Mouse (Mus musculus) heart, postnatal 36 days (tissue): ENCODE measurements around the gene Gm21987. TPM values are rescaled to one million over a fixed set of nuclear protein-coding genes. Genes with fewer than 3 reads are reported as not detected.

Experiments
- DNase-seq, 2 experiments: peaks; one replicate each; pipeline ENCODE4 v3.0.0; 2021 to 2022
- intact Hi-C: fragments of 180-260 bp; cut with DNase I; formaldehyde crosslinking; loops from one replicate; pipeline ENCODE4 v1.15.1; 2025
- total RNA-seq, 2 experiments: library from RNA; stranded (reverse); gene quantifications; 2 replicates each; pipeline ENCODE4 v1.2.3; 2021

The Gm21987 gene
- total RNA-seq, 2 experiments from 2014 or later: not detected

- intact Hi-C loops: loop anchor here (1.0 to 10.0 kb wide), 2 partner anchors 105 to 377 kb away; partner anchors contain the start of gene Adprh
- DNase-seq: no peak
These were observed 748 bp downstream of the Gm21987 start for GRCm38 (mm10) chr16:38347588-38347987.

GRCm38 (mm10) chr16:38348217-38348761 lies 1.4 kb downstream of the Gm21987 start:
- no peak for DNase-seq
- intact Hi-C loops: loop anchor here (10.0 kb wide), 1 partner anchor 377 kb away; no protein-coding TSS in a partner anchor

GRCm38 (mm10) chr16:38349881-38350280 lies 3.0 kb downstream of the Gm21987 start:
- no peak for DNase-seq
- intact Hi-C loops: loop anchor here (2.0 to 10.0 kb wide), 2 partner anchors 15 to 375 kb away; no protein-coding TSS in a partner anchor

- DNase-seq: peak in 1 of 2 experiments; percentile 48
- intact Hi-C loops: loop anchor here (2.0 kb wide), 1 partner anchor 14 kb away; no protein-coding TSS in a partner anchor
These were observed 3.6 kb downstream of the Gm21987 start for GRCm38 (mm10) chr16:38350361-38350855.

GRCm38 (mm10) chr16:38350939-38351338 lies 4.1 kb downstream of the Gm21987 start:
- DNase-seq: no peak
- intact Hi-C loops: loop anchor here (2.0 kb wide), 1 partner anchor 14 kb away; no protein-coding TSS in a partner anchor

- intact Hi-C loops: no loop called here
- DNase-seq: peak; percentile 55 to 61
These were observed 5.2 kb downstream of the Gm21987 start for GRCm38 (mm10) chr16:38352031-38352430.

- no peak for DNase-seq
- intact Hi-C loops: no loop called here
These were observed 6.0 kb downstream of the Gm21987 start for GRCm38 (mm10) chr16:38352851-38353250.

- intact Hi-C loops: no loop called here
- DNase-seq: no peak
These were observed 6.8 kb downstream of the Gm21987 start for GRCm38 (mm10) chr16:38353642-38354041.

- intact Hi-C loops: no loop called here
- no peak for DNase-seq
These were observed 7.5 kb downstream of the Gm21987 start for GRCm38 (mm10) chr16:38354185-38354913.

- DNase-seq: no peak
- intact Hi-C loops: no loop called here
These were observed 11.5 kb downstream of the Gm21987 start for GRCm38 (mm10) chr16:38358256-38358812.

GRCm38 (mm10) chr16:38359241-38359640 lies 12.4 kb downstream of the Gm21987 start:
- no peak for DNase-seq
- intact Hi-C loops: no loop called here

GRCm38 (mm10) chr16:38359857-38360256 lies 13.0 kb downstream of the Gm21987 start:
- no peak for DNase-seq
- intact Hi-C loops: no loop called here

GRCm38 (mm10) chr16:38360317-38360716 lies 13.5 kb downstream of the Gm21987 start:
- no peak for DNase-seq
- intact Hi-C loops: no loop called here

GRCm38 (mm10) chr16:38361933-38362332 lies 15.1 kb downstream of the Gm21987 start, which contains the start of gene Popdc2:
TSS of gene Popdc2 (plus strand) at chr16:38362209.
- intact Hi-C loops: no loop called here
- DNase-seq: peak; percentile 66 to 73

- intact Hi-C loops: no loop called here
- DNase-seq: no peak
These were observed 15.8 kb downstream of the Gm21987 start for GRCm38 (mm10) chr16:38362493-38363255.

GRCm38 (mm10) chr16:38363256-38363595 lies 16.4 kb downstream of the Gm21987 start:
- intact Hi-C loops: no loop called here
- no peak for DNase-seq

- DNase-seq: no peak
- intact Hi-C loops: loop anchor here (2.0 kb wide), 1 partner anchor 13 kb away; no protein-coding TSS in a partner anchor
These were observed 16.8 kb downstream of the Gm21987 start for GRCm38 (mm10) chr16:38363657-38364056.

- no peak for DNase-seq
- intact Hi-C loops: loop anchor here (2.0 kb wide), 1 partner anchor 15 kb away; no protein-coding TSS in a partner anchor
These were observed 18.6 kb downstream of the Gm21987 start for GRCm38 (mm10) chr16:38365390-38365789.

GRCm38 (mm10) chr16:38366231-38366630 lies 19.4 kb downstream of the Gm21987 start:
- DNase-seq: no peak
- intact Hi-C loops: no loop called here

GRCm38 (mm10) chr16:38368336-38368735 lies 21.5 kb downstream of the Gm21987 start:
- peak in 1 of 2 experiments; percentile 38 for DNase-seq
- intact Hi-C loops: no loop called here

GRCm38 (mm10) chr16:38369000-38369399 lies 22.2 kb downstream of the Gm21987 start:
- intact Hi-C loops: no loop called here
- DNase-seq: no peak
